Mouse (Mus musculus): Measurements from ENCODE around the gene Slc7a8. TPM values are rescaled to one million over a fixed set of nuclear protein-coding genes. Genes with fewer than 3 reads are reported as not detected.

The Slc7a8 gene
- polyA plus RNA-seq, 1 experiment from 2014 or later, result 5.0 TPM

GRCm38 (mm10) chr14:54685471-54685870 lies 96.3 kb downstream of the Slc7a8 start:
- 5% methylated on average over 8 of the region's 8 CpGs for WGBS
- no peaks in the 10 kb centered on the region for H3K27me3 ChIP-seq
- no peaks in the 10 kb centered on the region for H3K9me3 ChIP-seq
- peaks cover 16% of the 10 kb centered on the region for H3K4me1 ChIP-seq
- peak overlapping the region; percentile 97; the same call in 1 of the 2 replicates for H3K27ac ChIP-seq
- peak overlapping the region; percentile 49 for H3K4me2 ChIP-seq
- peaks cover 29% of the 10 kb centered on the region for H3K36me3 ChIP-seq
- peak overlapping the region; percentile 85 for H3K4me3 ChIP-seq
- no peak for ATAC-seq (ENCODE audit: insufficient number of reproducible peaks, low FRiP score, low TSS enrichment, low read depth)
- peak overlapping the region; percentile 97 for H3K9ac ChIP-seq

GRCm38 (mm10) chr14:54682396-54682795 lies 99.3 kb downstream of the Slc7a8 start:
- H3K27ac ChIP-seq, result no peak overlapping the region
- WGBS, result 88% methylated on average over 3 of the region's 3 CpGs
- H3K4me3 ChIP-seq, result no peak overlapping the region
- H3K9ac ChIP-seq, result no peak overlapping the region
- peaks cover 32% of the 10 kb centered on the region for H3K36me3 ChIP-seq
- peaks cover 5% of the 10 kb centered on the region; the same call in 1 of the 2 replicates for H3K4me1 ChIP-seq
- H3K4me2 ChIP-seq, result no peak overlapping the region
- H3K27me3 ChIP-seq, result no peaks in the 10 kb centered on the region
- ATAC-seq (ENCODE audit: insufficient number of reproducible peaks, low FRiP score, low TSS enrichment, low read depth), result no peak
- H3K9me3 ChIP-seq, result no peaks in the 10 kb centered on the region

GRCm38 (mm10) chr14:54678657-54679304 lies 103.0 kb downstream of the Slc7a8 start:
- no peaks in the 10 kb centered on the region for H3K9me3 ChIP-seq
- 87% methylated on average over 16 of the region's 16 CpGs for WGBS
- H3K4me2 ChIP-seq, result no peak overlapping the region
- no peaks in the 10 kb centered on the region for H3K27me3 ChIP-seq
- no peak overlapping the region for H3K4me3 ChIP-seq
- ATAC-seq (ENCODE audit: insufficient number of reproducible peaks, low FRiP score, low TSS enrichment, low read depth), result no peak
- no peaks in the 10 kb centered on the region for H3K4me1 ChIP-seq
- no peak overlapping the region for H3K27ac ChIP-seq
- no peak overlapping the region for H3K9ac ChIP-seq
- H3K36me3 ChIP-seq, result peaks cover 53% of the 10 kb centered on the region

GRCm38 (mm10) chr14:54676290-54676689 lies 105.5 kb downstream of the Slc7a8 start:
- no peak overlapping the region for H3K4me3 ChIP-seq
- no peak overlapping the region for H3K4me2 ChIP-seq
- WGBS, result 85% methylated on average over 5 of the region's 5 CpGs
- H3K27me3 ChIP-seq, result no peaks in the 10 kb centered on the region
- no peak overlapping the region for H3K9ac ChIP-seq
- peaks cover 62% of the 10 kb centered on the region for H3K36me3 ChIP-seq
- no peak for ATAC-seq (ENCODE audit: insufficient number of reproducible peaks, low FRiP score, low TSS enrichment, low read depth)
- H3K4me1 ChIP-seq, result no peaks in the 10 kb centered on the region
- no peaks in the 10 kb centered on the region for H3K9me3 ChIP-seq
- H3K27ac ChIP-seq, result no peak overlapping the region

- 63% methylated on average over 2 of the region's 2 CpGs for WGBS
- no peak for ATAC-seq (ENCODE audit: insufficient number of reproducible peaks, low FRiP score, low TSS enrichment, low read depth)
Measured at GRCm38 (mm10) chr14:54674317-54674716, 107.4 kb downstream of the Slc7a8 start.

More at GRCm38 (mm10) chr14:54674317-54674716, 107.4 kb downstream of the Slc7a8 start:
- Histone ChIP-seq H3K27ac (no peak overlapping the region), H3K4me3 (no peak overlapping the region), H3K4me1 (no peaks in the 10 kb centered on the region), H3K9ac (no peak overlapping the region), H3K4me2 (no peak overlapping the region), H3K36me3 (peaks cover 65% of the 10 kb centered on the region), H3K27me3 (no peaks in the 10 kb centered on the region), H3K9me3 (no peaks in the 10 kb centered on the region)

Other genes starting within 250 kb of the Slc7a8 start
- gene Haus4, start 227.3 kb downstream of the Slc7a8 start, polyA plus RNA-seq (2015; fragmentation: Nextera tagmentation; extraction: Ambion mirVana), result 52.6 and 53.0 TPM in 2 replicates
- gene Ajuba, start 204.4 kb downstream of the Slc7a8 start, polyA plus RNA-seq (2015; fragmentation: Nextera tagmentation; extraction: Ambion mirVana), result 50.7 and 52.7 TPM in 2 replicates
- 5.8 and 6.1 TPM in 2 replicates for gene 4931414P19Rik, start 176.0 kb downstream of the Slc7a8 start, polyA plus RNA-seq (2015; fragmentation: Nextera tagmentation; extraction: Ambion mirVana)
- gene Psmb5, start 163.9 kb downstream of the Slc7a8 start, polyA plus RNA-seq (2015; fragmentation: Nextera tagmentation; extraction: Ambion mirVana), result 343 and 373 TPM in 2 replicates
- gene Psmb11, start 160.5 kb downstream of the Slc7a8 start, polyA plus RNA-seq (2015; fragmentation: Nextera tagmentation; extraction: Ambion mirVana), result not detected in 2 replicates
- gene Gm17606, start 141.0 kb downstream of the Slc7a8 start, polyA plus RNA-seq (2015; fragmentation: Nextera tagmentation; extraction: Ambion mirVana), result 0.99 TPM in 1 of 2 replicates, not detected in the other
- 3.7 and 4.2 TPM in 2 replicates for gene Cdh24, start 140.6 kb downstream of the Slc7a8 start, polyA plus RNA-seq (2015; fragmentation: Nextera tagmentation; extraction: Ambion mirVana)
- 79.6 and 81.2 TPM in 2 replicates for gene 1700123O20Rik, start 95.7 kb downstream of the Slc7a8 start, polyA plus RNA-seq (2015; fragmentation: Nextera tagmentation; extraction: Ambion mirVana)
- 109 TPM in 2 replicates for gene Acin1, start 95.0 kb downstream of the Slc7a8 start, polyA plus RNA-seq (2015; fragmentation: Nextera tagmentation; extraction: Ambion mirVana)
- 0.21 and 0.24 TPM in 2 replicates for gene Gm29776, start 83.1 kb downstream of the Slc7a8 start, polyA plus RNA-seq (2015; fragmentation: Nextera tagmentation; extraction: Ambion mirVana)
- 0.12 TPM in 1 of 2 replicates, not detected in the other for gene Cebpe, start 69.8 kb downstream of the Slc7a8 start, polyA plus RNA-seq (2015; fragmentation: Nextera tagmentation; extraction: Ambion mirVana)
- not detected in 2 replicates for gene Rnf212b, start 32.2 kb upstream of the Slc7a8 start, polyA plus RNA-seq (2015; fragmentation: Nextera tagmentation; extraction: Ambion mirVana)
- gene Homez, start 89.0 kb upstream of the Slc7a8 start, polyA plus RNA-seq (2015; fragmentation: Nextera tagmentation; extraction: Ambion mirVana), result 8.3 and 8.4 TPM in 2 replicates
- gene Ppp1r3e, start 95.6 kb upstream of the Slc7a8 start, polyA plus RNA-seq (2015; fragmentation: Nextera tagmentation; extraction: Ambion mirVana), result 0.94 and 1.0 TPM in 2 replicates
- 3.8 and 4.6 TPM in 2 replicates for gene Bcl2l2, start 101.4 kb upstream of the Slc7a8 start, polyA plus RNA-seq (2015; fragmentation: Nextera tagmentation; extraction: Ambion mirVana)
- 0.33 TPM in 1 of 2 replicates, not detected in the other for gene Gm20521, start 101.5 kb upstream of the Slc7a8 start, polyA plus RNA-seq (2015; fragmentation: Nextera tagmentation; extraction: Ambion mirVana)
- 83.4 and 94.3 TPM in 2 replicates for gene Pabpn1, start 110.6 kb upstream of the Slc7a8 start, polyA plus RNA-seq (2015; fragmentation: Nextera tagmentation; extraction: Ambion mirVana)
- gene Slc22a17, start 131.2 kb upstream of the Slc7a8 start, polyA plus RNA-seq (2015; fragmentation: Nextera tagmentation; extraction: Ambion mirVana), result 56.3 and 70.6 TPM in 2 replicates
- 57.2 and 58.0 TPM in 2 replicates for gene Efs, start 144.2 kb upstream of the Slc7a8 start, polyA plus RNA-seq (2015; fragmentation: Nextera tagmentation; extraction: Ambion mirVana)
- not detected in 2 replicates for gene Il25, start 150.7 kb upstream of the Slc7a8 start, polyA plus RNA-seq (2015; fragmentation: Nextera tagmentation; extraction: Ambion mirVana)
- gene Cmtm5, start 154.3 kb upstream of the Slc7a8 start, polyA plus RNA-seq (2015; fragmentation: Nextera tagmentation; extraction: Ambion mirVana), result 12.7 and 12.9 TPM in 2 replicates
- 2.6 and 7.7 TPM in 2 replicates for gene Myh6, start 185.0 kb upstream of the Slc7a8 start, polyA plus RNA-seq (2015; fragmentation: Nextera tagmentation; extraction: Ambion mirVana)
- gene Gm17428, start 195.0 kb upstream of the Slc7a8 start, polyA plus RNA-seq (2015; fragmentation: Nextera tagmentation; extraction: Ambion mirVana), result not detected in 2 replicates
- 33.5 and 95.2 TPM in 2 replicates for gene Myh7, start 212.7 kb upstream of the Slc7a8 start, polyA plus RNA-seq (2015; fragmentation: Nextera tagmentation; extraction: Ambion mirVana)
- 70.7 and 79.7 TPM in 2 replicates for gene Ngdn, start 233.5 kb upstream of the Slc7a8 start, polyA plus RNA-seq (2015; fragmentation: Nextera tagmentation; extraction: Ambion mirVana)

Data from limb, embryonic 15.5 days (tissue).